Mouse (Mus musculus): ENCODE measurements around the gene Col6a1. TPM values are rescaled to one million over a fixed set of nuclear protein-coding genes. Genes with fewer than 3 reads are reported as not detected.

The Col6a1 gene
- total RNA-seq, 1 experiment from 2014 or later: 469 TPM

- no peak for DNase-seq
Measured at GRCm38 (mm10) chr10:76724231-76724736, 1.7 kb downstream of the Col6a1 start.

GRCm38 (mm10) chr10:76722751-76723450 lies 3.1 kb downstream of the Col6a1 start:
- DNase-seq: no peak

DNA sequence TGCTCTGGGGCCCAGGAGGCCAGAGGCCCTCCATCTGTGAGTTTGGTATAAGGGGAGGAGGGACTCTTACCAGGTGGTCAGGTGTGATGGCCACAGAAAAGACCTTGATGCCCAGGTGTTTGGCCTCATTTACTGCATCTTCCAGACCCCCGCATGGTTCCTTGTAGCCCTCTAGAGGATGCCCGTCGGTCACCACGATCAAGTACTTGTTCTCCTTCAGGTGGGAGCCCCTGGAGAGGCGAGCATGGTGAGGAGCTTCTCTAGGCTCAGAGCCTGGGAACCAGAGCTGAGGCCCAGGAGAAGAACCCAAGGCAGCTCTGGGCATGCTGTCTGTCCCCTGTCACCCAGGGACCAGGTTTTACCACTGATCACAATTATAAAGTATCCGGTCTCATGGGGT lies 4.2 kb downstream of the Col6a1 start:
- DNase-seq: no peak

DNA sequence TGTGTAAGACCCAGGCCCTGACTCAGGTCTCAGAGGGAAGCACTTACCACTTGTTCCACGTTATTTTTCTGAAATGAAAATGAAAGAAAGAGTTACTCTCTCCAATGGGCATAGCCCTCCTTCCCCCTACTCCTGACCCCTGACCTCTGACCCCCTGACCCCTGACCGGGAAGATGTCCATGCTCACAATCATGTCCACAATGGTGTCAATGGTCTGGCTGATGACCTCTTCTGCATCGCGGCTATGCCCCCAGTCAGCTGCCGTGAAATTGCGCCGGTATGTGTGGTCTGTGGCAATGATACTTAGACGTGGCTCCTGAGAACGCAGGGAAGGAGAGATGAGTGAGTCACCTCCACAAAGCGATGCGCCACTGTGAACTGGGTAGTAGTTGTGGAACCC lies 4.8 kb downstream of the Col6a1 start:
- no peak for DNase-seq

GRCm38 (mm10) chr10:76717631-76718030 lies 8.3 kb downstream of the Col6a1 start:
- no peak for DNase-seq

DNA sequence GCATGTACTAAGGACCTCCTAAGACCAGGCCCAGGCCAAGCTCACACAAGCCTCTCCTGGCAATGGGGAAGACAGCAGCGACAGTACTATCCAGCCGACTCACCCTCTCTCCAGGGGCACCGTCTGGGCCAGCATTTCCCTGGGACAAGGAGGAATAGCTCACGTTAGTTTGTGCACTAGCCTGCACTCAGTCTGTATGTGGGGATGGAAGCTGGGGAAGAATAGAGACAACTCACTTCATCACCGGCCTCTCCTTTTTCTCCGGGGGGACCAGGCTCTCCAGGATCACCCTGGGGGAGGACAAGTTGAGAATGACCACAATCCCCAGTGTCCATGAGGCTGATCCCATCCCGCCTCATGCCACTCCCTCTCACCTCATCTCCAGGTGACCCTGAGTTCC lies 8.9 kb downstream of the Col6a1 start:
- no peak for DNase-seq

- DNase-seq: no peak
Measured at GRCm38 (mm10) chr10:76714303-76714702, 11.7 kb downstream of the Col6a1 start.

DNA sequence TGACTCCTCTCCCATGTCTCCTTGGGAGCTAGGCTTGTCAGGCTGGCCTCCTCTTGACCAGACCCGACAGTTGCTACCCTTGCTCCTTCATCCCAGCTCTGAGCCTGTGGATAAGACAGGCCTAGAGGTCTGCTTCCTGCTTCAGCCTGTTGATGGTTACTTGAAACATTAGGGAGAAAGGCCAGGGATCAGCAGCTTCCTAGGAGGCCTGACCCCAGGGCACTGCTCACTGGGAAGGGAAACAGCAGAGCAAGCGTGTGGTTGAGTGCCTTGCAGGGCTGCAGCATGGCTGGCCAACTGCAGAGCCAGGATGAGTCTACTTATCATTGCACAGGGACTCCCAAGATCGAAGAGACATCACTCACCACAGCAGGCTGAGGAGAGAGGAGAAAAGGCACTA lies 13.5 kb downstream of the Col6a1 start:
- DNase-seq: no peak

DNA sequence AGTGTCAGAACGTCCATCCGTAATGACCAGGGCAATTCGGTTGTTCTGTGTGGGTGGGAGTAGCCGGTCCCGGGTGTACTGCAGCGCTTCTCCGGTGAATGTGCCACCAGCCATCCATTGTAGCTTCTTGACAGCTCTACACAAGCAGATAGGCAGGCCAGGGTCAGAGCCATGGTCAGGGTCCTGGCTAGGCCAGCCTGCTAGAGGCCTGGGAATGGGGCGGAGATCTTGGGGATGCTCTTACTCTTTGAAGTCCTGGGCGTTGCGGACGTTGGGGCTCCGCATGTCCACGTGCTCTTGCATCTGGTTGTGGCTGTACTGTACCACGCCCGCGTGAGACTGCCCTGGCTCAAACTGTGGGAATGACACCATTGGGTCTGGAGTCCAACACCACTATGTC lies 14.6 kb downstream of the Col6a1 start:
- DNase-seq: no peak

- DNase-seq: no peak
Measured at GRCm38 (mm10) chr10:76708465-76708864, 17.5 kb downstream of the Col6a1 start.

DNA sequence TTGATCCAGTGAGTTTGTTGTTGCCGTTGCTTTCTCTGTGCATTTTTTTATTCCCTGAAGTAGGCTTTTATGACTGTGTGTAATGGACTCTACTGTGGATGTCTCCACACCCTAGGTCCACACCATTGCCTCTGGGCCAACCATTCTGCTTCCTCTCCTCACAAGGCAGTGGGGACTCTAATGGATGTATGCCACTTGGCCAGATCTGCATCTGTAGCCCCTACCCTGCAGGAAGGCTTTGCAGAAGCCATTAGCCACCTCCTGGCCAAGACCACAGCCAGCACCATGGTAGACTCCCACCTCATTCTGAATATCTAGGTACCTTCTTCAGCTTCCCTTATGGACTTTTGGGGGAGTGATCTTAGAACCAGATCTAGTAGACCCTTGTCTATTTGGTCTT lies 18.4 kb downstream of the Col6a1 start:
- no peak for DNase-seq

- DNase-seq: peak; percentile 33
Measured at GRCm38 (mm10) chr10:76707001-76707400, 19.0 kb downstream of the Col6a1 start.

DNA sequence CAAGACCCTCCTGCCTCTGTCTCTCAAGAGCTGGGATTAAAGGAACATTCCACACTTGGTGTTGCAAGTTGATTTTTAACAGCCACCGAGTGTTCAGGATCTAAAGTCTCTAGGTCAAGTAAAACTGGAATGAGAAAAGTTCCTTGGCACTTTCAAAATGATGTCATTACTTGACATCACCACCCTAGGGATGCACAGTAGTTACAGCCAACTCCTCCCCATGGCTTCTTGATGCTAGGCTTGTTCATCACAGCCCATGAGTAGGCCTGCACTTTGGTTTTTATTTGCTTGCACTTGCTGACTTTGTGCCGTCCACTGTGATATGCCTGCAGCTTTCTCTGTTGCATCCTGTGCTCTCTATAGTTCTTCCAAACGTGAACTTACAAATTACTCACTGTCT lies 21.6 kb downstream of the Col6a1 start:
- no peak for DNase-seq

GRCm38 (mm10) chr10:76701446-76701845 lies 24.5 kb downstream of the Col6a1 start:
- no peak for DNase-seq

DNA sequence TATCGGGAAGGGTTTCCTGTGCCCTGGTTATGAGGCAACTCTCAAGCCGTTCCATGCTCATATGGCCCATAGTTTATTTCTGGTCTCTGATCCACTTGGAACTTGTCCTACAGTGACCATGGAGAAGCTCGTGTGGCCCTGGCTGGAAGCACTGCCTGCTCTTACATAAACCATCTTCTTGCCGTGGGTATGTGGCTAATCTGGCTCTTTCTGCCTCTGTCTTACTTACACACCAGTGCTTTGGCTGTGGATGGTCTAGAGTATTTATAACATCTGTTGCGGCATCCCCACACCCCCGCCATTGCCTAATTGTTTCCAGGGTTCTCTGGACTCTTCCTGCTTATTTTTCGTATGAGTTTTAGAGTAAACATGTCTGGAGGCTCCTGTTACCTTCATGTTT lies 26.2 kb downstream of the Col6a1 start:
- DNase-seq: no peak

DNA sequence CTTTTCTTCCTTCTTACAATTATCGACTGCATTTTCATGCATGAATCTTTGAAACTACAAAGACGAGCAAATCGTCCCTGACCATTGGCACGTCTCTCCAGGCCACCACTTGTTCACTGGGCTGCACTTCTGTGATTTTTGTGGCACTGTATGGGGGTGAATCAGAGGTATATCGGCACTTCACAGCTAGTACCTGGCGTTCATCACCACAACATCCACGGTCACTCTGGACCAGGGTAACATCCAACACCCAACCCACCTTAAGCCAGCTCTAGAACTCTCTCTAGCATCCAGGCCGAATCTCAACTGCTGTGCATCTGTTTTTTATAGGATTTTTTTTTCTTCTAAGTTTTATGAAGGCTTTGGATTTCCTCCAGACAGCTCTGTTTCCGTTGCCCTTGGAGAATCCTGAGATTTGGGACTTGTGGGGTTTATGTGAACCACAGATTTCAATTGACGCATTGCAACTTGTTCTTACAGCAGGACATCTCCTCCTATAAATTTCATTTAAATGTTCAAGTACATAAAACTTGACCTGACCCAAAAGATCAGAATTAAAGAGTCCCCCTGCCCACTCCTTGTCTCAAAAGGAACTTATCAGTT lies 30.6 kb downstream of the Col6a1 start:
- no peak for DNase-seq

- DNase-seq: no peak
Measured at GRCm38 (mm10) chr10:76694765-76695164, 31.2 kb downstream of the Col6a1 start.

- no peak for DNase-seq
Measured at GRCm38 (mm10) chr10:76693446-76693845, 32.5 kb downstream of the Col6a1 start.

DNA sequence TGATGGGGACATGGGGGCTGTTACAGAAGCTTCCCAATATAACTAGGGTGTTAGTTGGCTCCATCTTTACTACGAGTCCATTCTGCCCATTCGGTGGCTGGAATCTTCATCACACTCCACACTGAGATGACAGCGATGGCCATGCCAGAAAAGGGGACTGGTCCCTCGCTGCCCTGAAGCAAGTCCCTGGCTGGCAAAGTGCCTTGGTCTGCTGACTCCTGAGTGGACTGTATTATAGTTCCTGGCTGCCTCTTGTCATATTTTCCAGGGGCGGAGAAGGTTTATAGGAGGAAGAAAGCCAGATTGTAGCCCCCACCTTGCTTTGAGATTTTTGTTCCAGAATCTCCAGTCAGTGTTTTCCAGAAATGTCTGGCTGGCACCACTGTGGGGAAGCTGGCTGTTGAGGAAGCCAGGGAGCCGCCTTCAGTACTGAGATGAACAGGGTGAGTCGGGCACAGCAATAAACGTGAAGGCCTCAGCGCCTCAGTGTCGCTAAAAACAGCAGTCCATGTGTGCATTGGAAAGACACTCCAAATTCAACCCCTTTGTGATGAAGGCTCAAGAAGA lies 40.4 kb downstream of the Col6a1 start:
- DNase-seq: no peak

GRCm38 (mm10) chr10:76683977-76684376 lies 42.0 kb downstream of the Col6a1 start:
- no peak for DNase-seq

DNA sequence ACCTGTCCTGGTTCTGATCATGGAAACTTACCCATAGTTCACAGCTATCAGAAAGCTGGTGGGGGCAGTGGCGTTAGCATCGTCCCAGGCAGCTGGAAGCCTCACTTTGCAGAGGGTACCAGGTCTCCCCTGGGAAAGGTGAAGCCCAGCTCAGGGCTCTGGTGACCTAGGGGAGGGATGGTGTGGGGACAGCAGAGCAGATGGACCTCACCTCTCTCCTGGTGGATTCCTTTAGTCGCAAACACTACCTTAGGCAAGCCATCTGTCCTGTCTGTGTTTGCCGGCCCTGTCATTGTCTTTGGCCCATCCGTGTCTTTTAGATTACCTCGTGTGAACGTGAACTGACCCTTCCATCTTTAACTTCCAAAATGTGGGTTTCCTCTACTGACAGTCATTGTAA lies 42.5 kb downstream of the Col6a1 start:
- DNase-seq: no peak

- DNase-seq: no peak
Measured at GRCm38 (mm10) chr10:76681882-76682281, 44.1 kb downstream of the Col6a1 start.

- no peak for DNase-seq
Measured at GRCm38 (mm10) chr10:76680758-76681650, 45.0 kb downstream of the Col6a1 start.
